Mouse (Mus musculus) embryonic facial prominence, embryonic 11.5 days (tissue): Measurements from ENCODE around the gene Zfpm1. TPM values are rescaled to one million over a fixed set of nuclear protein-coding genes. Genes with fewer than 3 reads are reported as not detected.
A peak's percentile ranks its signal among the peaks of the same experiment; 100 is the strongest.

Source experiments
- ATAC-seq: fragments of 200-750 bp; cut with Nextera tagmentation; replicated peaks from 2 replicates; pipeline ENCODE4 v1.8.0; 2017; ENCODE audit warnings: low read depth; ENCODE audit not compliant: insufficient number of reproducible peaks, low FRiP score, low TSS enrichment
- DNase-seq: peaks from one replicate; pipeline ENCODE4 v3.0.0-alpha.2; 2015; ENCODE audit warnings: low spot score
- H3K27ac ChIP-seq: fragments of 300-500 bp; sonication (generic); replicated peaks from 2 replicates; pipeline ENCODE4 v1.5.1; 2014; ENCODE audit warnings: mild to moderate bottlenecking, low read depth, low read length, control low read depth
- H3K27me3 ChIP-seq: fragments of 300-500 bp; sonication (generic); 2 replicates; pipeline ENCODE4 v1.6.1; 2014; ENCODE audit warnings: mild to moderate bottlenecking, low read length, moderate library complexity, mixed read lengths; ENCODE audit not compliant: control insufficient read depth, insufficient read depth
- H3K36me3 ChIP-seq: fragments of 300-500 bp; sonication (generic); replicated peaks from 2 replicates; pipeline ENCODE4 v1.6.1; 2014; ENCODE audit warnings: low read depth, mild to moderate bottlenecking, low read length, moderate library complexity, mixed read lengths; ENCODE audit not compliant: control insufficient read depth, insufficient read depth
- H3K4me1 ChIP-seq: fragments of 300-500 bp; sonication (generic); 2 replicates; pipeline ENCODE4 v1.6.1; 2014; ENCODE audit warnings: low read length, mixed read lengths; ENCODE audit not compliant: control insufficient read depth, insufficient read depth
- H3K4me2 ChIP-seq: fragments of 300-500 bp; sonication (generic); 2 replicates; pipeline ENCODE4 v1.6.1; 2014; ENCODE audit warnings: low read depth, mild to moderate bottlenecking, control low read depth, low read length, moderate library complexity
- H3K4me3 ChIP-seq: fragments of 300-500 bp; sonication (generic); 2 replicates; pipeline ENCODE4 v1.5.1; 2014; ENCODE audit warnings: low read depth, low read length, control low read depth
- H3K9ac ChIP-seq: fragments of 300-500 bp; sonication (generic); replicated peaks from 2 replicates; pipeline ENCODE4 v1.6.1; 2014; ENCODE audit warnings: mild to moderate bottlenecking, control low read depth, low read length
- H3K9me3 ChIP-seq: fragments of 300-500 bp; sonication (generic); replicated peaks from 2 replicates; pipeline ENCODE4 v1.6.1; 2016; ENCODE audit warnings: mild to moderate bottlenecking, low read length, inconsistent platforms, mixed read lengths; ENCODE audit not compliant: control insufficient read depth
- WGBS: fragments of 180-500 bp; shearing (Covaris S2); extraction: QIAGEN DNeasy Blood & Tissue Kit; methylation state at CpG from one replicate; pipeline ENCODE4 v1.1.7; 2014; 5-methylcytosine and 5-hydroxymethylcytosine counted together
- polyA plus RNA-seq: library from polyadenylated mRNA; unstranded; fragments of >200 nt; fragmentation: Nextera tagmentation; extraction: Ambion mirVana; gene quantifications from 2 replicates; pipeline ENCODE4 v1.2.1, GENCODE M21; 2014

The Zfpm1 gene
- polyA plus RNA-seq, 1 experiment from 2014 or later, result 1.5 TPM

DNA sequence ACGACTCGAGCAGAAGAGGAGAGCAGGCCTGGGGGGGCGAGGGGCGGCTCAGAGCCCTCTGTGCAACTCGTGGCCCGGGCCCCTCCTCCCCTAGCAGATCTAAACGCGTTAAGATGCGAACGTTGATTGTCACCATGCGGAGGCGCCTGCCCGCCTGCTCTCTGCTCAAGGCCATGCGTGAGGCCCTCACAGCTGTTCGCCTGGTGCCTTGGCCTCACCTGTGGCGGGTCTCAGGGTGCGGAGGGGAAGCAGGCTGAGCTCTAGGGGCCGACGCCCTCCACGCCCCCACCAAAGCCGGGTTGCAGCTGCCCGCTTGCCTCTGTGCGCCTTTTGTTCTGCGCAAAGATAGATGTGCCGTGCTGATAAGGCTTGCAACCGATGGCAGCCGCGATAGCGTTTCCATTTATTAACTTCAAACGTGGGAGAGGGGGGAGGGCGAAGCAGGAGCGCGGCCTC, 2.3 kb downstream of the Zfpm1 start:
- DNase-seq (peak; percentile 65), ATAC-seq (no peak)
- Histone ChIP-seq H3K27me3 (peaks cover 16% of the 10 kb centered on the region), H3K9me3 (no peaks in the 10 kb centered on the region), H3K36me3 (no peaks in the 10 kb centered on the region), H3K4me2 (peak overlapping the region; percentile 99), H3K4me3 (peak overlapping the region; percentile 71), H3K9ac (peak overlapping the region; percentile 40), H3K4me1 (peaks cover 16% of the 10 kb centered on the region), H3K27ac (peak overlapping the region; percentile 43; the same call in 1 of the 2 replicates)
- WGBS, result under 1% methylated on average over 33 of the region's 33 CpGs

DNA sequence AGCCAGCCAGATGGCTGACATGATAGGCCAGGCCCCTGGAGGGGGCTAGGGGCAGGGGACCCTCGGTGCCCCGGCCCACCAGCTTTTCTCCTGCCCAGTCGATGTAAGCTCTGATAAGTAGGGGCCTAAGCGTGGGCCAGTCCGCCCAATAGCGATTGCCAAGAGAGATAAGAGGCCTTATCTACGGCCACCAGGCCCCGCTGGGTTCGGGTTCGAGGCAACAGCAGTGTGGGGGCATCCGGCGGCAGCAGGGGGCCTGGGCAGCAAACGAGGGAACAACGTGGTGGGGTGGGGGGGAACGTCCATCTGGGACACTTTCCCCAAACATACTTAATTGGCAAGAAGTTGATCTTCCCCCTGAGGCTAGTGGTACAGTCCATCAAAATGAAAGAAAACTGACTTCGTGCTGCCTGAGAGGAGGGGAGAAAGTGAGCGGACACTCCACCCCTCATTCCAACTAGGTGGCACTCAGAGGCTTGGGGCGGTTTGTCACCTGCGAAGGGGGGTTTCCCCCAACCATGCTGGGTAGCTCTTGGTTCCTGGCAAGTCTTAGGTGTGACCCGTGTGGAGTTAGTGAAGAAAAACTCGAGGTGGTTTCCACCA, 2.8 kb downstream of the Zfpm1 start:
- peak overlapping the region; percentile 99 for H3K4me2 ChIP-seq
- no peaks in the 10 kb centered on the region for H3K9me3 ChIP-seq
- WGBS, result 2% methylated on average over 21 of the region's 21 CpGs
- 0 out of 2 replicates have a peak overlapping the region, but pooled peaks have one; percentile 43 for H3K27ac ChIP-seq
- H3K27me3 ChIP-seq, result peaks cover 16% of the 10 kb centered on the region
- DNase-seq (peak; percentile 58), ATAC-seq (no peak)
- peak overlapping the region; percentile 71 for H3K4me3 ChIP-seq
- no peaks in the 10 kb centered on the region for H3K36me3 ChIP-seq
- H3K9ac ChIP-seq, result peak overlapping the region; percentile 40
- H3K4me1 ChIP-seq, result peaks cover 16% of the 10 kb centered on the region

DNA sequence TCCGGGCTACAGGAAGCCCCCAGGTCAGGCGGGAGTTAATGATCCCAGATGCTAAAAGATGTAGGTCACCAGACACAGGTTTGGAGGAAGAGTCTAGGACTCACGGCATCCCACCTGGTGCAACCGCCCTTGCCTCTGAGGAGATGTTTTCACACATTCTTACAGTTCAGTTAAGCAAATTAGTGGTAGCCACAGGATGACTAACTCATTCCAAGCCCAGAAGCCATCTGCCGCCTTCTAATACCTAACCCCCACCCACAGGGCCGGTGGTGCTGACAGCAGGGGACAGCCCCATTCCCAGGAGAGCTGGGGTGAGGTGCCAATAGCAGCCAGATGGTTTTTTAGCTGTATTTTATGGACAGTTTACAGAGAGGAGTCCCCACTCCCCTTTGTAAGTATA, 3.8 kb downstream of the Zfpm1 start:
- H3K27ac ChIP-seq, result no peak overlapping the region
- ATAC-seq (no peak), DNase-seq (no peak)
- no peak overlapping the region for H3K9ac ChIP-seq
- peaks cover 16% of the 10 kb centered on the region for H3K27me3 ChIP-seq
- peaks cover 16% of the 10 kb centered on the region for H3K4me1 ChIP-seq
- no peak overlapping the region for H3K4me3 ChIP-seq
- no peaks in the 10 kb centered on the region for H3K9me3 ChIP-seq
- H3K4me2 ChIP-seq, result no peak overlapping the region
- H3K36me3 ChIP-seq, result no peaks in the 10 kb centered on the region
- 53% methylated on average over 6 of the region's 6 CpGs for WGBS

DNA sequence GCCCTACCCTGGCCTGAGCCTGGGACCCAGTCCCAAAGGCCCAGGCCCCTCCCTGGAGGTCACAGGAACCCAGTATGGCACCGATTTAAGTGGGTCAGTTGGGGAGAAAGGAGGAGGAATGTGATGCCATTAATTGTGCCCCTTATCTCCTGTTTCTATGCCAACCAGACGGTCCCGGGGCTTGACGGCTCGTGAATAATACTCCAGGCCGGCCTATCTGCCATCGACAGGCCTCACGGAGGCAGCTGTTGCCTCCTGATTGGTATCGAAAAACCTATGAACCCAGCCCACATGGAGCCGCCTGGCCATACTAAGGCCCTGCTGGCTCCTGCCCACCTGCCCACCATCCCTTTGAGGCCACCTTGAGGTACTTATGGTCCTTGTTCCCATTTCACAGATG, 5.0 kb downstream of the Zfpm1 start:
- H3K27me3 ChIP-seq, result peaks cover 16% of the 10 kb centered on the region
- no peak overlapping the region for H3K4me2 ChIP-seq
- H3K4me1 ChIP-seq, result peaks cover 16% of the 10 kb centered on the region
- H3K36me3 ChIP-seq, result no peaks in the 10 kb centered on the region
- no peak for ATAC-seq
- no peak overlapping the region for H3K27ac ChIP-seq
- H3K9me3 ChIP-seq, result no peaks in the 10 kb centered on the region
- H3K9ac ChIP-seq, result no peak overlapping the region
- WGBS, result 91% methylated on average over 10 of the region's 10 CpGs
- DNase-seq, result no peak
- H3K4me3 ChIP-seq, result no peak overlapping the region

GRCm38 (mm10) chr8:122287742-122288141, 5.8 kb downstream of the Zfpm1 start:
- no peak overlapping the region for H3K27ac ChIP-seq
- H3K27me3 ChIP-seq, result peaks cover 13% of the 10 kb centered on the region

DNA sequence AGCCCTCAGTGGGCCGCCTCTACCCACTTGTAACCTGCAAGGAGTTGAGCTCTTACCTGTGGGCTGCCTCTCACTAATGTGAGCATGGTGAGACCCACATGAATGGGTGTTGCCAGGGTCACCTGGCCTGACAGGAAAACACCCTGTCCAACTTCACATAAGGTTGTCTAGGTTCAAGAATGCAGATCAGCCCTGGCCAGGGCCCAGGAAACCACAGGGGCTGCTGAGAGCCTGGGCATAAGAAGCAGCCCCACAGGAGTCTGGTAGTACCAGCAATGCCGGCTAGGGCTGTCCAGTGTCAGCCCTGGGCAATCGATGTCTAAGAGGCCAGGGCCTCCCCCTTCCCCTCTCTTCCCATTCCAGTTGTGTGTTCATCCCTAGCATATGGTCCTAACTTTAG, 6.4 kb downstream of the Zfpm1 start:
- Histone ChIP-seq H3K27ac (no peak overlapping the region), H3K27me3 (peaks cover 7% of the 10 kb centered on the region), H3K4me1 (peaks cover 10% of the 10 kb centered on the region), H3K9ac (no peak overlapping the region), H3K4me3 (no peak overlapping the region), H3K36me3 (no peaks in the 10 kb centered on the region), H3K9me3 (no peaks in the 10 kb centered on the region), H3K4me2 (no peak overlapping the region)
- WGBS, result 80% methylated on average over 3 of the region's 3 CpGs
- no peak for DNase-seq
- ATAC-seq, result no peak

More at GRCm38 (mm10) chr8:122287742-122288141, 5.8 kb downstream of the Zfpm1 start:
- Histone ChIP-seq H3K4me2 (no peak overlapping the region), H3K9ac (no peak overlapping the region), H3K36me3 (no peaks in the 10 kb centered on the region), H3K9me3 (no peaks in the 10 kb centered on the region), H3K4me3 (no peak overlapping the region), H3K4me1 (peaks cover 16% of the 10 kb centered on the region)
- no peak for ATAC-seq
- WGBS, result 80% methylated on average over 8 of the region's 8 CpGs
- DNase-seq, result no peak

GRCm38 (mm10) chr8:122291075-122291474, 9.1 kb downstream of the Zfpm1 start:
- H3K4me2 ChIP-seq, result no peak overlapping the region
- DNase-seq (no peak), ATAC-seq (no peak)
- no peaks in the 10 kb centered on the region for H3K27me3 ChIP-seq
- H3K27ac ChIP-seq, result no peak overlapping the region
- 84% methylated on average over 12 of the region's 12 CpGs for WGBS
- no peaks in the 10 kb centered on the region for H3K36me3 ChIP-seq
- no peaks in the 10 kb centered on the region for H3K9me3 ChIP-seq
- no peak overlapping the region for H3K9ac ChIP-seq
- H3K4me3 ChIP-seq, result no peak overlapping the region
- peaks cover 3% of the 10 kb centered on the region; the same call in 1 of the 2 replicates for H3K4me1 ChIP-seq

DNA sequence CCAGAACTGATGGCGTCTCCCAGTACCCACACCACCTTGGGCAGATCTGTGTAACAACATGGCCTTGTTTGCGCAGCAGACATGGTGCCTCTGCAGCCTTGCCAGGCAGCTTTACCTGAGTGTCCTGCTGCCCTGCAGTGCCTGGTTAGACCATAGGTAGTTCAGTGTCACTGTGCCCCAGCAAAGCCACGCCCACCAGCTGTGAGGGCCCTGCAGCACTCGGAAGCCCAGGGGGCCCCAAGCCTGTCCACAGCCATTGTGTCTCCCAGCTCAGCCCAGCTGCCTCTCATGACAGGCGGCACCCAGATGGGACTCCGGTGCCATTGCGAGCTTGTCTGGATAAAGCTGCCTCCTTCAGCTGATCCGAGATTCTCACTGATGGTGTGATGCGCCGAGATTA, 9.6 kb downstream of the Zfpm1 start:
- Histone ChIP-seq H3K9ac (no peak overlapping the region), H3K27me3 (no peaks in the 10 kb centered on the region), H3K36me3 (no peaks in the 10 kb centered on the region), H3K27ac (no peak overlapping the region), H3K4me1 (peaks cover 6% of the 10 kb centered on the region), H3K4me3 (no peak overlapping the region), H3K9me3 (no peaks in the 10 kb centered on the region), H3K4me2 (no peak overlapping the region)
- ATAC-seq, result no peak
- DNase-seq, result no peak
- 40% methylated on average over 10 of the region's 10 CpGs for WGBS
